Mouse (Mus musculus) adrenal gland, adult 8-10 months (tissue): ENCODE results near the gene Epha6. TPM values are rescaled to one million over a fixed set of nuclear protein-coding genes. Genes with fewer than 3 reads are reported as not detected.

Source experiments
- DNase-seq: peaks from one replicate; pipeline ENCODE4 v3.0.0; 2022
- total RNA-seq, 4 experiments: library from RNA; stranded (reverse); gene quantifications; 2 replicates each; pipeline ENCODE4 v1.2.4; 2022

The Epha6 gene
- total RNA-seq = under 1 TPM in 3 of 4 experiments, not detected in 1; 0.08 to 0.49 (median 0.22) TPM

- DNase-seq = no peak
These were observed at the start of gene Epha6 for GRCm38 (mm10) chr16:60605061-60605831. TSS of gene Epha6 (minus strand) at chr16:60605531.

- DNase-seq = no peak
These were observed 46.4 kb upstream of the Epha6 start for GRCm38 (mm10) chr16:60651716-60652115.

GRCm38 (mm10) chr16:60628091-60628490 is 22.8 kb upstream of the Epha6 start:
- no peak for DNase-seq

GRCm38 (mm10) chr16:60605832-60606583 is 677 bp upstream of the Epha6 start:
- no peak for DNase-seq

GRCm38 (mm10) chr16:60604613-60605012 is 718 bp downstream of the Epha6 start:
- DNase-seq = no peak

GRCm38 (mm10) chr16:60585322-60585721 is 20.0 kb downstream of the Epha6 start:
- DNase-seq = no peak

- DNase-seq = no peak
These were observed 20.6 kb downstream of the Epha6 start for GRCm38 (mm10) chr16:60584695-60585094.

GRCm38 (mm10) chr16:60570546-60570945 is 34.8 kb downstream of the Epha6 start:
- no peak for DNase-seq

GRCm38 (mm10) chr16:60544385-60544784 is 60.9 kb downstream of the Epha6 start:
- DNase-seq = no peak

GRCm38 (mm10) chr16:60538233-60538632 is 67.1 kb downstream of the Epha6 start:
- DNase-seq = no peak

- DNase-seq = no peak
These were observed 95.6 kb downstream of the Epha6 start for GRCm38 (mm10) chr16:60509707-60510106.

- DNase-seq = no peak
These were observed 105.8 kb downstream of the Epha6 start for GRCm38 (mm10) chr16:60499567-60499966.

GRCm38 (mm10) chr16:60475776-60476175 is 129.6 kb downstream of the Epha6 start:
- DNase-seq = no peak

GRCm38 (mm10) chr16:60468200-60468785 is 137.0 kb downstream of the Epha6 start:
- DNase-seq = no peak

- peak; percentile 1 for DNase-seq
These were observed 170.0 kb downstream of the Epha6 start for GRCm38 (mm10) chr16:60435283-60435682.

- no peak for DNase-seq
These were observed 171.1 kb downstream of the Epha6 start for GRCm38 (mm10) chr16:60434241-60434640.

- no peak for DNase-seq
These were observed 210.0 kb downstream of the Epha6 start for GRCm38 (mm10) chr16:60395306-60395705.

GRCm38 (mm10) chr16:60392961-60393360 is 212.4 kb downstream of the Epha6 start:
- no peak for DNase-seq

- DNase-seq = no peak
These were observed 230.2 kb downstream of the Epha6 start for GRCm38 (mm10) chr16:60375147-60375546.

GRCm38 (mm10) chr16:60283963-60284362 is 321.4 kb downstream of the Epha6 start:
- DNase-seq = no peak

- no peak for DNase-seq
These were observed 331.2 kb downstream of the Epha6 start for GRCm38 (mm10) chr16:60274109-60274508.

GRCm38 (mm10) chr16:60266367-60267351 is 338.7 kb downstream of the Epha6 start:
- DNase-seq = no peak
